Mouse (Mus musculus) urinary bladder, postnatal 25 days (tissue): Measurements from ENCODE around the gene Rasal1.

Experiments used
- DNase-seq: peaks from one replicate; pipeline ENCODE4 v3.0.0; 2022; ENCODE audit warnings: low spot score

Rasal1 gene

GRCm38 (mm10) chr5:120622198-120622851, 26.3 kb upstream of the Rasal1 start:
- DNase-seq: no peak

- DNase-seq: no peak
These were observed 24.2 kb upstream of the Rasal1 start for GRCm38 (mm10) chr5:120624427-120624826.

GRCm38 (mm10) chr5:120626399-120626798, 22.2 kb upstream of the Rasal1 start:
- DNase-seq: no peak

GRCm38 (mm10) chr5:120627515-120628300, 20.9 kb upstream of the Rasal1 start:
- no peak for DNase-seq

- DNase-seq: no peak
These were observed 20.0 kb upstream of the Rasal1 start for GRCm38 (mm10) chr5:120628624-120629023.

- DNase-seq: no peak
These were observed 17.5 kb upstream of the Rasal1 start for GRCm38 (mm10) chr5:120631128-120631527.

- no peak for DNase-seq
These were observed 16.7 kb upstream of the Rasal1 start for GRCm38 (mm10) chr5:120631892-120632291.

- no peak for DNase-seq
These were observed 14.5 kb upstream of the Rasal1 start, which contains the start of gene Cfap73 for GRCm38 (mm10) chr5:120634131-120634530. TSS of gene Cfap73 (minus strand) at chr5:120634235.

- DNase-seq: no peak
These were observed 13.8 kb upstream of the Rasal1 start for GRCm38 (mm10) chr5:120634860-120635259.

GRCm38 (mm10) chr5:120635633-120636032, 13.0 kb upstream of the Rasal1 start:
- no peak for DNase-seq

GRCm38 (mm10) chr5:120640094-120640493, 8.5 kb upstream of the Rasal1 start:
- DNase-seq: no peak

GRCm38 (mm10) chr5:120643365-120644085, 5.1 kb upstream of the Rasal1 start:
- DNase-seq: no peak

- DNase-seq: no peak
These were observed 4.4 kb upstream of the Rasal1 start for GRCm38 (mm10) chr5:120644227-120644626.

GRCm38 (mm10) chr5:120645851-120646250, 2.8 kb upstream of the Rasal1 start:
- DNase-seq: no peak

- no peak for DNase-seq
These were observed 1.3 kb upstream of the Rasal1 start for GRCm38 (mm10) chr5:120647361-120647760.

GRCm38 (mm10) chr5:120647814-120648491, 659 bp upstream of the Rasal1 start:
- DNase-seq: no peak

- no peak for DNase-seq
These were observed 842 bp downstream of the Rasal1 start for GRCm38 (mm10) chr5:120649374-120649933.

GRCm38 (mm10) chr5:120649938-120650337, 1.3 kb downstream of the Rasal1 start:
- no peak for DNase-seq

GRCm38 (mm10) chr5:120651230-120651629, 2.6 kb downstream of the Rasal1 start:
- DNase-seq: no peak

- no peak for DNase-seq
These were observed 4.5 kb downstream of the Rasal1 start for GRCm38 (mm10) chr5:120652915-120653701.

GRCm38 (mm10) chr5:120653873-120654272, 5.3 kb downstream of the Rasal1 start:
- DNase-seq: no peak
